Mouse (Mus musculus) embryonic facial prominence, embryonic 15.5 days (tissue): ENCODE results near the gene Hsd17b2. TPM values are rescaled to one million over a fixed set of nuclear protein-coding genes. Genes with fewer than 3 reads are reported as not detected.

Source experiments
- ATAC-seq: fragments of 200-750 bp; cut with Nextera tagmentation; 2 replicates; pipeline ENCODE4 v1.8.0; 2017; ENCODE audit warnings: low read depth, moderate TSS enrichment; ENCODE audit not compliant: insufficient number of reproducible peaks, low FRiP score, low TSS enrichment
- H3K27ac ChIP-seq: fragments of 300-500 bp; sonication (generic); replicated peaks from 2 replicates; pipeline ENCODE4 v1.5.1; 2015; ENCODE audit warnings: mild to moderate bottlenecking, inconsistent platforms
- H3K27me3 ChIP-seq: fragments of 300-500 bp; sonication (generic); 2 replicates; pipeline ENCODE4 v1.6.1; 2015; ENCODE audit warnings: inconsistent platforms
- H3K36me3 ChIP-seq: fragments of 300-500 bp; sonication (generic); 2 replicates; pipeline ENCODE4 v1.6.1; 2015; ENCODE audit warnings: mild to moderate bottlenecking, inconsistent platforms
- H3K4me1 ChIP-seq: fragments of 300-500 bp; sonication (generic); 2 replicates; pipeline ENCODE4 v1.6.1; 2015; ENCODE audit warnings: inconsistent platforms
- H3K4me2 ChIP-seq: fragments of 300-500 bp; sonication (generic); replicated peaks from 2 replicates; pipeline ENCODE4 v1.6.1; 2015; ENCODE audit warnings: mild to moderate bottlenecking, inconsistent platforms
- H3K4me3 ChIP-seq: fragments of 300-500 bp; sonication (generic); replicated peaks from 2 replicates; pipeline ENCODE4 v1.5.1; 2015; ENCODE audit warnings: mild to moderate bottlenecking, inconsistent platforms
- H3K9ac ChIP-seq: fragments of 300-500 bp; sonication (generic); 2 replicates; pipeline ENCODE4 v1.6.1; 2015; ENCODE audit warnings: inconsistent platforms
- H3K9me3 ChIP-seq: fragments of 300-500 bp; sonication (generic); replicated peaks from 2 replicates; pipeline ENCODE4 v1.6.1; 2016; ENCODE audit warnings: inconsistent platforms
- WGBS: fragments of 180-500 bp; shearing (Covaris S2); methylation state at CpG from one replicate; pipeline ENCODE4 v1.1.7; 2015; 5-methylcytosine and 5-hydroxymethylcytosine counted together
- polyA plus RNA-seq: library from polyadenylated mRNA; unstranded; fragments of >200 nt; fragmentation: Nextera tagmentation; extraction: Ambion mirVana; gene quantifications from 2 replicates; pipeline ENCODE4 v1.2.1, GENCODE M21; 2015

Hsd17b2 gene
- 5.2 and 6.6 TPM in 2 replicates for polyA plus RNA-seq

DNA sequence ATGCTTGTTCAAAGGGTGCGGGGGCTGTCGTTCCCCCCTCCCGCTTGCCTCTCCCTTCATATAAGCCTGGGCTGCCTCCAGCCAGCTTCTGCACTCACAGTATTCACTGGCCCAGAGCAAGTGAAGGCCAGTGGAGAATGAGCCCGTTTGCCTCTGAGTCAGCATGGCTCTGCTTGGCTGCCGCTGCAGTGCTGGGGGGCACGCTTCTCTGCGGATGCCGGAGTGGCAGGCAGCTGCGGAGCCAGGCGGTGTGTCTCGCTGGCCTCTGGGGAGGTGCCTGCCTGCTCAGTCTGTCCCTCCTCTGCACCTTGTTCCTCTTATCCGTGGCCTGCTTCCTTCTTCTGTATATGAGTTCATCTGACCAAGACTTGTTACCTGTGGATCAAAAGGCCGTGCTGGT lies at the start of gene Hsd17b2:
Hsd17b2 (plus strand) TSS at position 46 of the 400 bp plus-strand sequence.
- Histone ChIP-seq H3K9me3 (no peaks in the 10 kb centered on the region), H3K27me3 (no peaks in the 10 kb centered on the region), H3K27ac (peak within 1 kb of the TSS; percentile 34; the same call in 1 of the 2 replicates), H3K4me2 (no peak within 1 kb of the TSS; the same call in 1 of the 2 replicates), H3K9ac (no peak within 1 kb of the TSS), H3K4me1 (peaks cover 16% of the 10 kb centered on the region), H3K36me3 (no peaks in the 10 kb centered on the region), H3K4me3 (no peak within 1 kb of the TSS)
- 22% methylated on average over 13 of the region's 13 CpGs for WGBS
- no peak; the same call in 1 of the 2 replicates for ATAC-seq

DNA sequence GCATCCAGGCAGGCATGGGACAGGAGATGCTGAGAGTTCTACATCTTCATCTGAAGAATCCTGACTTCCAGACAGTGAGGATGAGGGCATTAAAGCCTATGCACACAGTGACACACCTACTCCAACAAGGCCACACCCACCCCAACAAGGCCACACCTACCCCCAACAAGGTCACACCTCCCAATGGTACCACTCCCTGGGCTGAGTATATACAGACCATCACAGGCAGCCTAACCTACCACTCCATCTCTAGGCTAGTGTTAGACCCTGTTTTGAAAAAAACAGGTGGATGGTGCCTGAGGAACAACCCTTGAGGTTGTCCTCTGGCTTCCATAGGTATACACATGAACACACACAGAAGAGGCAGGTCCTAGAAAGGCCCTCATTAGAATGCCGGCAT lies 49.4 kb upstream of the Hsd17b2 start:
- H3K36me3 ChIP-seq: no peaks in the 10 kb centered on the region
- 94% methylated on average over 1 of the region's 1 CpGs for WGBS
- no peak overlapping the region for H3K27ac ChIP-seq
- no peaks in the 10 kb centered on the region for H3K27me3 ChIP-seq
- H3K9me3 ChIP-seq: no peaks in the 10 kb centered on the region
- ATAC-seq: 0 out of 2 replicates have a peak, but pooled peaks have one; percentile 39
- H3K4me3 ChIP-seq: no peak overlapping the region
- H3K9ac ChIP-seq: no peak overlapping the region
- no peaks in the 10 kb centered on the region for H3K4me1 ChIP-seq
- no peak overlapping the region for H3K4me2 ChIP-seq

DNA sequence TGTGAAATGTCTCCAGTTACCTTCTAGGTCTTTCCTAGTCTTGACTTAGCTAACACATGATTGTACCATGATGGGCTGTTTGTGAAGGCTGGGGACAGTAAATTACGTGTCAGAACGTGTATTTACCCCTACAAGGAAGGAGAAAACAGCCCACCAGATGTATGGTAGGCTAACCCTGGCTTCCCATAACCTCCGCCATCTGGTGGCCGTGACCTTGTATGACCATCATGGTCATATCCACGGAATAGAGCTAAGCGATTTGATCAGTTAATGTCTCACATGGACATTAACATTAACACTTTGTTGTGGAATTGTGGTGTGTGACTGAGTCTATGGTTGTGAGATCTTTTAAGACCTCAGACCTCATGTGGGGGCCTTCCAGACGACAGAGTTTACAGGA lies 42.7 kb upstream of the Hsd17b2 start:
- no peak overlapping the region for H3K9ac ChIP-seq
- H3K36me3 ChIP-seq: no peaks in the 10 kb centered on the region
- no peak overlapping the region for H3K4me3 ChIP-seq
- no peaks in the 10 kb centered on the region for H3K27me3 ChIP-seq
- WGBS: 69% methylated on average over 7 of the region's 7 CpGs
- no peak overlapping the region for H3K4me2 ChIP-seq
- no peak for ATAC-seq
- H3K4me1 ChIP-seq: peaks cover 7% of the 10 kb centered on the region
- no peak overlapping the region for H3K27ac ChIP-seq
- H3K9me3 ChIP-seq: no peaks in the 10 kb centered on the region

DNA sequence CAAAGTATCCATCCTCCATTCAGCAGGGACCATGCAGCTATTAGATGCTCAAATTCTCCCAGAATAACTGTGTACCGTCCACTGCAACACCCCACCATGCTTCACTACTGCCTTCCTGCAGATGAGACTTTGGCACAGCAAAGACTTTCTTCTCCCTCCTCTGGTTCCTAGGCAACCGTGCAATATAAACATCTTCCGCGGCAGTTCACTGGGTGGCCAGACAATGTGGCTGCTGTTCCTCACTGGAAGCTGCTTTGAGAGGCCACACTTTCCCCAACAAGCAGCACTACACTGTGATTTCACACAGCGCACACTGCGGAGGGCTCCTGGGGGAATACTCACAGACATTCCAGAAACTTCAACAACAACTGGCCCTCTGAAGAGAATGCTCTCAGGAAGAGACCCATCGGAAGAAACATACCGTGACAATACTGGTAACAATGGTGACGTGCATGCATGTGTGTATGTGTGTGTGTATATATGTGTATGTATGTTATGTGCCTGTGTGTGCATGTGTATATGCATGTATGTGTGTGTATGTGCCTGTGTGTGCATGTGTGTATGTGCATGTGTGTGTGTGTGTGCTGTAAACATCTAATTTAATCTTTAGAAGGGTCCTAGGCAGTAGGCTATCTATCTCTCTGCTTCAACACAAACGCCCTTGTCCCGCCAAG lies 41.2 kb upstream of the Hsd17b2 start:
- no peak overlapping the region for H3K4me3 ChIP-seq
- H3K4me1 ChIP-seq: peaks cover 7% of the 10 kb centered on the region
- no peak overlapping the region for H3K9ac ChIP-seq
- no peak overlapping the region for H3K27ac ChIP-seq
- no peaks in the 10 kb centered on the region for H3K27me3 ChIP-seq
- 0 out of 2 replicates have a peak overlapping the region, but pooled peaks have one; percentile 4 for H3K4me2 ChIP-seq
- no peaks in the 10 kb centered on the region for H3K9me3 ChIP-seq
- ATAC-seq: peak; percentile 70; the same call in 1 of the 2 replicates
- no peaks in the 10 kb centered on the region for H3K36me3 ChIP-seq
- 27% methylated on average over 11 of the region's 11 CpGs for WGBS

DNA sequence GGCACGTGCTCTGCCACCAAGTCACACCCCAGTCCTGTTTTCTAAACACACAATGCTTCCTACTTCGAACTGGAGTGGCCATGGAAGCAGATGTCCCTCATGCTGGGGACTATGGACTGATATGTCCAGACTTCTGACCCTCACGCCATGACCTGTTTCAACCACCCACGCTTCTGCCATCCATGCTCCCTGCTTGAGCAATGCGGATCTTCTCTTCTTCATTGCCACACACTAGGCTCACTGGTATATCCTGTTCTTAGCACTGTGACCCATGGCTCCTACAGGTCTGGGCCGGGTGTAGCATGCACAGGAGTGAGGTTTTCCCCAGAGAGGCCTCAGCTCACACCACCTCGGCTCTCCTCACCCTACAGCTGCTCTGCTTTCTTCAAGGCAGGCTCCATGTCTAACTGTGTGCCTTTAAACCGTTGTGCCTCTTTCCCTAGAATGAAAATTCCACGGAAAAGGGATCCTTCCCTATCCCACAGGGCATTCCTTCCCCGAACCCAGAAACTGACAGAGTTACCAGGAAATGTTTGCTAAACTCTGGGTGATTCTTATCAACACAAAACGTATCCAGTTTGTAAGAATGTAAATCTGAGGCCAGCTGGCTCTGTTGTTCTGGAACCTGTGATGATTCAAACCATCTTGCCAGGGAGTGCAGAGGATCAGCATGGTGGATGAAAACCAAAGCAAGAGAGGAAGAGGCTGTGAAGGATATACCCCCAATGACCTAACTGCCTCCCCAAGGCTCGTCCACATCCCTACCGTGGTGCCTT lies 34.2 kb upstream of the Hsd17b2 start:
- Histone ChIP-seq H3K4me1 (peaks cover 7% of the 10 kb centered on the region; the same call in 1 of the 2 replicates), H3K27me3 (no peaks in the 10 kb centered on the region), H3K9me3 (no peaks in the 10 kb centered on the region), H3K27ac (no peak overlapping the region), H3K4me3 (no peak overlapping the region), H3K4me2 (no peak overlapping the region), H3K9ac (no peak overlapping the region), H3K36me3 (no peaks in the 10 kb centered on the region)
- WGBS: 65% methylated on average over 13 of the region's 13 CpGs
- ATAC-seq: no peak; the same call in 1 of the 2 replicates

DNA sequence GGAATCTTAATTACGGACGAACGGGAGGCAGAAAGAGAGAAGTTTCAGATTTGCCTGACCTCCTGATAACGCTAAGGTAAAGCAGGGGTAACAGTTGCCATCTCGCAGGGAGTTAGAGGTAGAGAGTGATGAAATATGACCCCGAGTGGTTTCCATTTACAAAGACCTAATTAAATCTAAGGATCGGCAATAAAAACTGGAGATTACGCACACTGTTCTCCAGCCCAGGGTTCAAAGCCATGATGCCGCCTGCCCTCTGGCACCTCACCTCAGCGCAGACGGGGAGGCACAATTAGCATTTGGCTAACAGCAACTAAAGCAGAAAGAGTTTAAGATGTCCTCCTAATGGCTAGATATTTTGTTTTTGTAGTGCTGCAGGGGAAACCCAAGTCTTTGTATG lies 31.2 kb upstream of the Hsd17b2 start:
- no peaks in the 10 kb centered on the region for H3K9me3 ChIP-seq
- H3K36me3 ChIP-seq: no peaks in the 10 kb centered on the region
- no peak overlapping the region for H3K9ac ChIP-seq
- 0 out of 2 replicates have a peak overlapping the region, but pooled peaks have one; percentile 17 for H3K4me2 ChIP-seq
- H3K4me1 ChIP-seq: peaks cover 12% of the 10 kb centered on the region
- 0 out of 2 replicates have a peak overlapping the region, but pooled peaks have one; percentile 6 for H3K4me3 ChIP-seq
- WGBS: 6% methylated on average over 11 of the region's 11 CpGs
- no peaks in the 10 kb centered on the region for H3K27me3 ChIP-seq
- ATAC-seq: no peak
- H3K27ac ChIP-seq: no peak overlapping the region

DNA sequence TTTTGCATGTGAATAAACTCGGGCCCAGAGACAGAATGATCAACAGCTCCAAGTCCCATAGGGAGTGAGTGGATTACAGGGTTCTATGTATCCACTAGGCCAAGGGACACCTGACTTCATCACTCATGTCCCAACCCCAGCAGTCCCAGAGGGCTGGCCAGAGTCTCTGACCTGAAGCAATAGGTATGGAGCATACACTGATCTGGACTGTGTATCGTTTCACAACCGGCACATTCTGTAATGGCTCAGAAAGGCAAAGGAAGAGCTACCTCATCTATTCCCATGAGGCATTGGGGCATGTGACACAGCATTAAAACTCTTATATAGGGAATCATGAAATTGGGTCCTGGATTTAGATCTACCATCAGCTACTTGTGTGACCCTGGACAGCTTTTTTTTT lies 29.1 kb upstream of the Hsd17b2 start:
- H3K27ac ChIP-seq: no peak overlapping the region
- H3K4me1 ChIP-seq: peaks cover 12% of the 10 kb centered on the region
- H3K36me3 ChIP-seq: no peaks in the 10 kb centered on the region
- H3K9me3 ChIP-seq: no peaks in the 10 kb centered on the region
- no peak overlapping the region for H3K4me3 ChIP-seq
- no peaks in the 10 kb centered on the region for H3K27me3 ChIP-seq
- H3K4me2 ChIP-seq: no peak overlapping the region
- ATAC-seq: no peak
- no peak overlapping the region for H3K9ac ChIP-seq
- 80% methylated on average over 3 of the region's 3 CpGs for WGBS

DNA sequence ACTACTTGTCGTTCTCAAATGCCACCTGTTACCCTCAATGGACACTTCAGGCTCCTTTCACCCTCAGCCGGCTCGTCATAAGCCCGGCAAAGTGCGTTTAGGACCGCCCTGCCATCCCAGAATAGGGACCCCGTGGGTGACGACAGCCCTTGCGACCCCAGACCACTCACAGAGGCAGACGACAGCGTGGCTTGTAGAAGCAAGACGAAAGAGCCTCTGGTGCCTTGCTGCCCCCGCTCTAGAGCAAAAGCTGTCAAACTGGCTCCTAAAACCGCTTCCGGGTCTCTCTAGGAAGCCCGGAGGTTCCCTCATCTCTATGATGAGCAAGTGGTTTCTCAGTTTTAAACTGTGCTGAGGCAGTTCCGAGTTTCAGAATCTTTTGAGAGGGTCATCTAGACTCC lies 28.3 kb upstream of the Hsd17b2 start, which contains the start of gene Sdr42e1:
Sdr42e1 (minus strand) TSS at position 260 of the 401 bp plus-strand sequence.
- 13% methylated on average over 17 of the region's 17 CpGs for WGBS
- peak within 1 kb of the TSS; percentile 54 for H3K4me3 ChIP-seq
- no peaks in the 10 kb centered on the region for H3K36me3 ChIP-seq
- ATAC-seq: no peak
- H3K4me1 ChIP-seq: peaks cover 12% of the 10 kb centered on the region
- peak within 1 kb of the TSS; percentile 47 for H3K9ac ChIP-seq
- no peak within 1 kb of the TSS for H3K27ac ChIP-seq
- no peaks in the 10 kb centered on the region for H3K9me3 ChIP-seq
- H3K4me2 ChIP-seq: peak within 1 kb of the TSS; percentile 71
- no peaks in the 10 kb centered on the region for H3K27me3 ChIP-seq

DNA sequence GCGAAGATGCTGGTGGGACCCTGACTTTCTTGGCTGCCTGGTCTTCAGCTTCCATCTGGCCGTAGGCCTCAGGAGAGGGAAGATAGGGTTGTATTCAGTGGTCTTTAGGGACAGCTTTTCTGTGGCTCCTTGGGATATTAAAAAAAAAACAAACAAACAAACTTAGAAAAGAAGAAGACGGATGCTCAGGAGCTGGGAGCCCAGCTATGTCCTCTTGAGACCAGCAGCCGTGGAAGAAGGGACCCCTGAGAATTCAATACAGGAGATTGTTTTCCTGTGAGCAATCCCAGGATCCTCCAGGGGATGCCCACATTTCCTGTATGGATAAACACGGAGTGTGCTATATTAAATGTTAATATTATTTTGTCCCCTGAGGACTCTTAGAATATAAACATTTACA lies 26.5 kb upstream of the Hsd17b2 start:
- H3K36me3 ChIP-seq: no peaks in the 10 kb centered on the region
- no peak for ATAC-seq
- H3K4me3 ChIP-seq: no peak overlapping the region
- peaks cover 10% of the 10 kb centered on the region for H3K4me1 ChIP-seq
- no peaks in the 10 kb centered on the region for H3K27me3 ChIP-seq
- 64% methylated on average over 5 of the region's 5 CpGs for WGBS
- no peaks in the 10 kb centered on the region for H3K9me3 ChIP-seq
- no peak overlapping the region for H3K27ac ChIP-seq
- no peak overlapping the region for H3K9ac ChIP-seq
- no peak overlapping the region for H3K4me2 ChIP-seq

DNA sequence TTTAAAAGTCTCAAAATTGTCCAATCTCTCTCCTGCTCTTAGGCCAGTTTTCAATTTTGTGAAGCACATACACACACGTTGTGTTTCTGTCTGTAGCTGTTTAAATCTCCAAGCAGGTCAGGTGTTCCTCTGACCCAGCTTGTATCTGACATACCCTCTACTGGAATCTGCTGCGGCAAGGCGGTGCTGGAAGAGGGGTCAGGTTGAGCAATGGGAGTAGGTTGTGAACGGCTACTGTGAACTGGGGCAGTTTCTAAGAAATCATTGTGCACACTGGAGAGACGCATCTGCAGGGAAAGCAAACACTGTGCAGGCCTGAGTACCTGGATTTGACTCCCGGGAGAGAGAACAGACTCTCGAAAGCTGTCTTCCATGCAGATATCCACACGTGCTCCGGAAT lies 25.2 kb upstream of the Hsd17b2 start:
- no peak for ATAC-seq
- no peak overlapping the region for H3K9ac ChIP-seq
- H3K36me3 ChIP-seq: no peaks in the 10 kb centered on the region
- no peak overlapping the region for H3K4me3 ChIP-seq
- H3K4me1 ChIP-seq: peaks cover 5% of the 10 kb centered on the region; the same call in 1 of the 2 replicates
- H3K27me3 ChIP-seq: no peaks in the 10 kb centered on the region
- 69% methylated on average over 9 of the region's 9 CpGs for WGBS
- no peak overlapping the region for H3K27ac ChIP-seq
- no peak overlapping the region for H3K4me2 ChIP-seq
- no peaks in the 10 kb centered on the region for H3K9me3 ChIP-seq

DNA sequence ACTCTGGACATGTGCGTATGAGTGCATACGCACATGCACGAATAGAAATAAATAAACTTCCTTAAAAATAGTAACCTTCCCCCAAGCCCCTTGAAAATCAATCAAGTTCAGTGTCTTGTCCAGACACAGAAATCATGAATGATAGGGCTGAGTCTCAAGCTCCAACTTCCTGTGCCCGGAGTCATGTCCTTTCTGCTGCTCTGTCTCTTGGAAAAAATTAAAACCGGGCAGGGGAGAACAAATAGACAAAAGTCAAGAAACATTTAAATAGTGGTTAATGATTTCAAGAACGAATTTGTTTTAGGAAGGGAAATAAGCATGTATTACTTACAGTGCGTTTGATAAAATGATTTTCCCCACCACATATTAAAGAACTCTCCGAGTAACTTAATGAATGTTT lies 24.7 kb upstream of the Hsd17b2 start:
- Histone ChIP-seq H3K9ac (no peak overlapping the region), H3K9me3 (no peaks in the 10 kb centered on the region), H3K27me3 (no peaks in the 10 kb centered on the region), H3K4me1 (peaks cover 5% of the 10 kb centered on the region; the same call in 1 of the 2 replicates), H3K27ac (no peak overlapping the region), H3K4me3 (no peak overlapping the region), H3K36me3 (no peaks in the 10 kb centered on the region), H3K4me2 (no peak overlapping the region)
- ATAC-seq: no peak
- WGBS: 71% methylated on average over 8 of the region's 8 CpGs
